Mouse (Mus musculus): ENCODE measurements around the gene Lrrc36.

Lrrc36 gene

DNA sequence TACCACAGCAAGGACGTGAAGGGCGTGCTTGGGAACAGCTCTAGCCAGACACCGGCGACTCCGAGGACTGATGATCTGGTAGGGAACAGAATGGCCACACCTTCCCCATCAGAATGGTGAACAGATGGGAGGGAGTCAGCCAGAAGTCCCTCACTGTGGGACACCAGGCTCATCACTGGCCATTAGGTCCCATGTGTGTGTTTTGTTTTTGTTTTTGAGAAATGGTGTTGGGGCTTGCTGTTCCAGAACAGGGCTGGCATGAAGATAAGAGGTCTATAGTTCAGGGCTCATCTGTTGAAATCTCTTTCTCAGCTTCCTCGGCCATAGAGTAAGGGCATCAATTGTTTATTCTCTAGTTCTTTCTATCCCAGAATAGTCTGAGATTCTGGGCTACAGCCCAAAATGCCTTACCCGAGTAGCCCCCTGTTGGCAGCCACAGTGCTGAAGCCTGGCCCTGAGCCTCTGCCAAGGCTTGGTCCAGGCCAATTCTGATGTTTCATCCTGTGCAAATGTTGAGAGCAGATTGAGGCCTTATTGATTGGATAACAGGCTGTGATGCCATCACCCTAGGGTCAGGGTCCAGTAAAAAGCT is 53.4 kb downstream of the Lrrc36 start:
- DNase-seq (ENCODE audit: low spot score in 2 of 2): no peak

DNA sequence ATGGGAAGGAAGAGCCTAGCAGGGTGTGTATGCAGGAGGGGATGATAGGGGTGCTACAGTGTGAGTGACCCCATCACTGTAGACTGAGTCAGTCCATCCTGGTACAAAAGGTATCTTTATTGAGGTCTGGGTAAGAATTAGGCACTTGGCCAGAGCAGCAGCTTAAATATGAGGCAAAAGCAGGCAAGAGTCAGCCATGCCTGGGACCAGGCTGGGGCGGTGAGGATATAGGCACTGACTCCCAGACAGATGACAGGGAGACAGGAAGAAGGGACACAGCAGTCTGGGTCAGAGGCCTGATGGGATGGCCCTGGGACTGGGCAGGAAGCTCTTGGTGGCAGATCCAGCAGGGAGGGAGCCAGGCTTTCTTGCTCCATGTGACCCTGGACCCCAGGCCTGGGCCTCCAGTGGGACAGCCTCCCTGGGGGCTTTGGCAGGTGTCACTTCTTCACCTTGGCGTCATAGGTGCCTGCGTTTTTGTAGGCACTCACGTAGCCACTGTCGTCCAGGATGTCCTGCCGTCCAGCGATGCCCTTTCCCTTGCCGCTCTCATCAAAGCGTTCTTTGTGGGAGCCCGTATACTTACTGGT is 54.1 kb downstream of the Lrrc36 start:
- no peak for DNase-seq (ENCODE audit: low spot score in 2 of 2)

DNA sequence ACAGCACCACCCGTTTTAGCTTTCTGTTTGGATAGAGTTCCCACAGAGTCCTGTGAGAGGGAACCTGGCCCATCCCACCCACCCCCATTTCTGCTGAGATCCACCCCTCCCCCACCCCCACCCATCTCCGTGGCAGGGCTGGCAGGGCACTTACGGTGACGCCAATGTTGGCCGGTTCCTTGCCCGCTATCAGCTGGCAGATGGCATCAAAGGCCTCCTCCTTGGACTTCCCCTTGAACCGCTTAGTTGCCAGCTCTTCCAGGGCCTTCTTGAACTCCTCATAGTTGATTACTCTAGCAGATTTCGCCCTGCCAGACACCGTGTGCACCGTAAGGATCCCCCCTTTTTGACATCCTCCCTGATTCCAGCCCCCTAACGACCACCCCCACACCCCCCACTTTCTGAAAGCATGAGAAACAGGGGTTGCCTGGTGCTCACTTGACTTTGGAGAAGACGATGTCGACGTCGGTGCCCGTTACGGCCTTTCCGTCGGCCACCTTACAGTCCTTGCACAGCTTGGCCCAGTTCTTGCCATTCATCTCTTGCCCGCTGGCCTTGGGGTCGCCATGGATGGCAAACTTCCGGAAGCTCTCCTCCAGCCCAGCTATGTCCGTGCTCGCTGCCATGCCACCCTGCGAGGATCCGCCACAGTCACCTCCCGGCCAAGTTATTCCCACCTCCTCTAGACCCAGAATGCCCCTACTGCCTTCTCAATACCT is 54.8 kb downstream of the Lrrc36 start:
- no peak for DNase-seq (ENCODE audit: low spot score in 2 of 2)

DNA sequence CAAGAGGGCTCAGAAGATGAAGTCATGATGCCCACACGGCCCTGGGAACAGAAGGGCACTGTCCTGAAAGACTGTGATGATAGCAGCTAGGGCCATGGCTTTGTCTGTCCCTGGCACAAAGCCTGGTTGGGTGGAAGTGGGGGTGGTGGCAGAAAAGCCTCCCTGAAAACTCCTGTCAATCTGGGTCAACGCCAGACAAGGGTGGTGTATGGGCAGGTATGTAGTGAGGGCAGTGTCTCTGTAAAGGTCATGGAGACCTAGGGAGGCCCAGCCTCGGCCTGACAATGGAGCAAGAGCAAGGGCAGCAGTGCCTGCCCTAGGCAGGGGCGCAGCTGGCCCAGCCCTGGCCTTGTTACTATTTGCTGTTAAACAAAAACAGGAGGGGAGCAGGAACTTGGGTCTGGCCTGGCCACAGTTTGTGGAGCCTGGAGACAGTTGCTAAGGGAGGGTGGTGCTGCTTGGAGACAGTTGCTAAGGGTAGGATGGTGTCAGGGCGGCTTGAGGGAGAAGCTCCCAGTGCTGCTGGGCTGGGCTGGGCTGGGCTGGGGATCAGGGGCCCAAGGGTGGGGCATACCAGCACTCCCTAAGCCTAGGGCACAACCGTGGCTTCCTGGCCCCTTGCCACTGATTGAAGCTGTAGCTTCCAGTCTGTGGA is 55.8 kb downstream of the Lrrc36 start:
- peak; percentile 70 to 72 for DNase-seq (ENCODE audit: low spot score in 2 of 2)

DNA sequence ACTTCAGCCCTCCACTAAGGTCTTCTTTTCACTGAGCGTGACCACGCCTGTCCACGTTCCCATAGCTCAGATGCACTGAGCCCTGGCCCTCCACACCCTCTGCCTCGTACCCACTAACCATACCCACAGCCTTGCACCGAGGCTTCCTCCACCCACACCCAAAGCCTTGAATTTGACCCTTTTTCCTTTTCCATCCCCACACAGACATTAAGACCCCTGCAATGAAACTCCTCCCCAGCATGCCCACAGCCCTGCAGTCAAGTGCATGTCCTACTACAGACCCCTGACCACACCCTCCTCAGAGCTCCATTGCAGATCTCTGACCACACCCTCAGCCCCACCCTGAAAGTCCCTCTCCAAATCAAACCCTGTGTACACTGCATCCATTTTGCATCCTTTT is 56.4 kb downstream of the Lrrc36 start:
- DNase-seq (ENCODE audit: low spot score in 2 of 2): no peak

DNA sequence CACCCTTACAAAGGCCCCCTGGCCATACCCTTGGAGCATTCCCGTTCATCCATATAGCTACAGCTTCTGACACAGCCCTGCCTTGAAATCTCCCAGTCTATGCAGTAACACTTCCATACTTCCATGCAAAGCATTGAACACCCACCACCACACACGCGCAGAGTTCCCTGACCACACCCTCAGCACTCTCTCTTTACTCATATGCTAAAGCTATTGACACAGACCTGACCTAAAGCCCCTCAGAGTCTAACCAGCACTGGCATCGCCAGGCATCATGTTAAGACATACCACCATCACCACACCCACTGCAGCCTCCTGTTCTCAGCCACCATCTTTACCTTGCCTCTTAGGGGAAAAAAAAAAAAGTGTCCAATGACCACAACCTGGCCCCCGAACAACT is 56.9 kb downstream of the Lrrc36 start:
- DNase-seq (ENCODE audit: low spot score in 2 of 2): no peak

DNA sequence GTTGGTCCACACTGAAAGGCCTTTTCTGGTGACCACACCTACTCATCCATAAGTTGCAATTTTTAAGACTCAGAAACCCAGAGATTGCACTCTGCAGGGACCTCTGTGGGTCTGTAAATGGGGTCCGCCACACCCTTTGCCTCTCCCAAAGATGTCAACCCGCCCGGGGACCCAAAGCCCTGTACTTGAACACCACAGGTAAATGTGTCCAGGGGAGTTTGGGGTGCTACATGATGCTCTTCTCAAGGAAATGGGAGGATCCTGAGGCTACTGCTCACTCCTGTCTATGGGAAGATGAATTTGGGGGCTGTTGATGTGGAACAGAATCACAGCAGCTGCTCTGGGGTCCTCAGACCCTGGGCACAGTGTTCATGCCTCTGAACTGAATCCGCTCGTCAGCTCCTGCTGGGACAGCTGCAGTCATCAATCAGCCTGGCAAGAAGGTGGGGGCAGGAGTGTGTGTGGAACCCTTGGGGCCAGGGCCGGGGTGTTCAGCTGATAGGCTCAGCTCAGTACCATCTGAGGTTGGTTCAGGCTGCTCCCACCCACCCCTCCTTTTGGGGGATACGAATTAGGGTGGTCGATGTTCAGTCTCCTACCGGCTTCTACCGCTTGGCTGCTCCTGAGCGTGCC is 57.4 kb downstream of the Lrrc36 start:
- DNase-seq (ENCODE audit: low spot score in 2 of 2): no peak

DNA sequence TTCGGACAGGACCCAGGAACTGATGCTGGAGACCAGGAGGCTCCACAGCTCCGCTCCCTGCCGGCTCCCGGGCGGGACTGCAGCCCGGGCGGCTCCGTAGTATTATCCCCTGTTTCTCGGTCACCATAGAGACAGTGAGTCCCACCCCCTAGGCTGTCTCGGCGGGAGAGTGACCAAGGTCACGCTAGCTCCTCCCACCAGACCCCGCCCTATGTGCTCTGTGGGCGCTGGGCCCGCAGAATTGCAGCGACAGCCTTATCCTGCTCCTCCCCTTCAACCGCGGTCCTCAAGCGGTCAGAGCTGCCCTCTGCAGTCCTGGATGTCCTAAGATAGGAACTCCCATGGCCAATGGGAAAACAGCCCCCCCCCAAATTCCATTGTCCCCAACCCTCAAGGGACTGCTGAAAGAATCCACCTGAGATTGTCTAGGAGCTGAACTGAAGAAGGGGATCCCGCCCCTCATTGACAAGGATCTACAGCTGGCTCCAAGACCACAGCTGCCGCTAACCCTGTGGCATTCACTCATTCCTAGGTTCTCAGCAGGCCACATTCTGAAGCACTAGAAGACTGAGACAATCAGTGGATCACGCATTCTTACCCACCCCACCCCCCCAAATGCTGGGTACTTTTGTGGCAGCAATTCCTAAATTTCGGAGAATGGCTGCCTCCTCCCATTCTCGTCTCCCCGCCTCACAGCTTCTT is 58.1 kb downstream of the Lrrc36 start, which contains the start of gene Tppp3:
TSS of gene Tppp3 (minus strand) at position 213 of the 702 bp plus-strand sequence.
- DNase-seq (ENCODE audit: low spot score in 2 of 2): peak; percentile 97 to 98

DNA sequence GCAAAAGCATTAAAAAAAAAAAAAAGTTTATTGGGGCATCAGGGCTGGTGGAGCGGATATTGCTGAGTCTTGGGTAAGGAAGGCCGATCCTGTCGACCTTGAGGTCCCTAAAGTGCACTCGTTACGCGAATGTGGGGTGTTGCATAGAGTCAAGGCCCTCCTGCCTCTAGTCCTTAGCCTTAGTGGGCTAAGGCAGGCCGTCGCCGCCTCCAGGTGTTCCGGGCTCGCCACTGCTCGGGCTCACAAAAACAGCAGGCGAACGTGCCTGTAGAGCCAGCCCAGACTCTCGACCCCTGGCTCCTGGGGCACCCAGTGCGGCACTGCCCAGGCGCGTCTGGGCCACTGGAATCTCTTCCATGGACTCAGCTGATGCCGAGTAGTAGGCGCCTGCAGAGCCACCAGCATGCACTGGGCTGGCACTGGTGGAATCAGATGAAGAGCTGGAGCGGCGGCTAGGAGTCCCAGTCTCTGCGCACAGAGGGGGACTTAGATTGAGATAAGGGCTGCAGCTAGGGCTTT is 59.1 kb downstream of the Lrrc36 start:
- no peak for DNase-seq (ENCODE audit: low spot score in 2 of 2)

DNA sequence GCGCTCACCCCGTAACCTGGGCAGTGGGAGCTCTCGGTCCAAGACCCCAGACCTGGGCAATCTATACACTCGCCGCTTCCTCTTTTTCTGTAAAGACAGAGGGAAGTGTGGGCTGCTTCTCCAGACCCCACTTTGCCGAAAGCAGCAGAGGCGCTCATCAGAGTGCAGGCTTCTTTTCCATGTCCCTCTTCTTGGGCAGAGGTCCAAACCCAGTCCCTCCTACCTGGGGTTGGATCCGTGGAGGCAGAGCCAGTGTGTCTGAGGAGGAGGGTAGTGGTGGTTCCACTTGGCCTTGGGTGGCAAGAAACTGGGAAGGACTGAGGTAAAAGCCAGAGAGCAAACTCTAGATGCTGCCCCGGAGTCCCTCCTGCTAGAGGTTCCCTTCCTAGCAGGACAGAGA is 59.6 kb downstream of the Lrrc36 start:
- no peak for DNase-seq (ENCODE audit: low spot score in 2 of 2)

DNA sequence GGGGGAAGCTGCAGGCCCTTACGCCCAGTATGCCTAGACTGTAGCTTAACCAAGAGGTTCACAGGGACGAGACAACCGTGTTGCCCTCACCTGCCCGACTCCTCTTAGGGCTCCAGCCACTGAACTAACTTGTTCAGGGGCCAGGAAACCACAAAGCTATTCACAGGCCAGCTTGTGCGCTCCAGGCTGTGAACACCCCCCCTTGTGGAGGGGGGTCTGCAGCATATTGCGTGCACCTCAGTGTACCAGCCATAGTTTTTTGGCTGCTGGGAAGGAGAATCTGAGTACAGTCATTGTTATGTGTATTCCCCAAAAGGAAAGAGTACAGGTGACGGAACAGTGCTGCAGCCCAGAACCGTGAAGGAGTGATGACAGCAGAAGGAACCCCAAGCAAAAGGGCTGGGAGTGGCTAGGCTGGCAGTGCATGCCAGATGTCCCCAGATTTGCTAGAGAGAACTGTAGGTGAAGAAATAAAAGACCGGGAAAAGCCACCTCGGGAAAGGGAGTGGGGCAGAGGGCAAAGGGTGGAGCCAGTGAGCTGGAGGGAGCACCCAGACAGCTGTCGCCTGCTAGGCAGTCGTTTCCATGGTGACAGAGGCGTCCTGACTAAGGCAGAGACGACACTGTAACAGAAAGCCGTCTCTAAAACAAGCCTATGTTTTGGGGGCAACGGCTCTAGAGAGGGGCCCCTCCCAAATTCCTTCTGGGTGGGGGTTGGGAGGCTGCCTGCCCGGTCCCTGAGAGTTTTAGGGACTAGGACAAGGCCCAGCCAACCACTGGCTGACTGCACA is 60.6 kb downstream of the Lrrc36 start:
- peak; percentile 73 to 75 for DNase-seq (ENCODE audit: low spot score in 2 of 2)

DNA sequence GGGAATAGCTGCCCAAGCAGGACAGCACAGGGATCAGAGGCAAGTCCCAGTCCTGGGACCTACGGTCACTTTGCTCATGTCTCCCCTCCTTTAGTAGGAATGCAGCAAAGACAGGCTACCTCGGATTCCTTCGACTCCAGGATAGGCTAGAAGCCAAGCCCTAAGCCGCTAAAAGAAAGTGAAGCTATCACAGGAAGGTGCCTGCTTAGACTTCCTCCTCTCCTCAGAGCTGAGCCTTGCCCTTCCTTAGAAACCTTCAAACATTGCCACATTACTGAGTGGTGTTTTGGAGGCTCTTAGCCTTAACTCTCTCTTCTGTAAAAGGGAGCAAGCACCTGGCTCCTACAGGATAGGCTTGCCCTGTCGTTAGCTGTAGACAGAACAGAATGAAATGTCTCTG is 61.3 kb downstream of the Lrrc36 start:
- no peak for DNase-seq (ENCODE audit: low spot score in 2 of 2)

DNA sequence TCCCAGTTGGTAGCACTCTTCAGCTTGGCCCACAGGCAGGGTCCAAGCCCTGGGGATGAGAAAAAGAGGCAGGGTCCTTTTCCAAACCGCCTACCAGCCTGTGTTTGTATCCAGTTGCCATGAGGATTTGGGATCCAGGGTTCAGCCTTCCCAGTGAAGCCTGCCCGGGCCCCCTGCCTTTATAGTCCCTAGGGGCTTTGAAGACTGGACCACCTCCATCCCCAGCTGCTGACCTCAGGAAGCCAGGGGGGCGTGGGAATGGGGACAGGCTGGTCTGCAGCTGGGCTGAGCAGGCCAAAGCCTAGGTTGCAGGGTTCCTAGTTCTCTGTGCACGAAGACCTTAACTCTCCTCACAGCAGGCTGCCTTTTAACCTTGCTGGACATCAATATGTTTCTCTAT is 61.9 kb downstream of the Lrrc36 start:
- peak; percentile 81 for DNase-seq (ENCODE audit: low spot score in 2 of 2)

DNA sequence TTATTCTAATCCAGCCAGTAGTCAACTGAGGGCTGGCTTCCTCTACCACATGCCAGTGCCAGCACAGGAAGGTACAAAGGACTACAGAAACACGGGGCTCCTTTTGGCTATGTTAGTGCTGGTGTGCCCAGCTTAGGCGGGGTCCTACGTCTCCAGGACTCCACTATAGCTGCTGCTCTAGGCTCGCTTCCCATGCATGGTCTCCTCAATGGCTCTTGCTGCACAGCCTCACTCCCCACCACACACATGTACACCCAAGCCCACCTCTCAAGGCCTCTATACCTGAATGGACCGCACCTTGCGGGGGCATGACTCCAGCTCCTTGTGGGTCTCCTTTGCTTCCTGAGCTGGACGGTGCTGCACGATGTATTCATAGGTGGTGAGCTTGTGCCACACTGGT is 62.4 kb downstream of the Lrrc36 start:
- DNase-seq (ENCODE audit: low spot score in 2 of 2): no peak

DNA sequence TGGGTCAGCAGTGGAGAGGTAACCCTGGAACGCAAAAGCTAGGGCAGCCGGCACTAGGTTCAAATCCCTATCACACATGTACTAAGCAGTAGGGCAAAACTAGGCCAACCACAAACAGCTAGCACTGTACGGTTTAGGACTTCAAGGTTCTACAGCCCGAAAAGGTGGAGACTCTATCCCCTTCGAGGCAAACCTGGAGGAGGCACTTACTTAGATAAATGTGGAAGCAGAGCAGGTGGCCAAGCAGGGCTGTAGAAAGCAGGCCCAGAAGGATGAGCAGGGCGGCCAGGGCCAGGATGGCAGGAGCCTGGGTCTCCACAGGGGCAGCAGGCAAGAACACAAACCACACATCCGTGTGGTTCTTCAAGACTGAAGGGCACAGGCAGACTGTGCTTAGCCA is 62.8 kb downstream of the Lrrc36 start:
- no peak for DNase-seq (ENCODE audit: low spot score in 2 of 2)

DNA sequence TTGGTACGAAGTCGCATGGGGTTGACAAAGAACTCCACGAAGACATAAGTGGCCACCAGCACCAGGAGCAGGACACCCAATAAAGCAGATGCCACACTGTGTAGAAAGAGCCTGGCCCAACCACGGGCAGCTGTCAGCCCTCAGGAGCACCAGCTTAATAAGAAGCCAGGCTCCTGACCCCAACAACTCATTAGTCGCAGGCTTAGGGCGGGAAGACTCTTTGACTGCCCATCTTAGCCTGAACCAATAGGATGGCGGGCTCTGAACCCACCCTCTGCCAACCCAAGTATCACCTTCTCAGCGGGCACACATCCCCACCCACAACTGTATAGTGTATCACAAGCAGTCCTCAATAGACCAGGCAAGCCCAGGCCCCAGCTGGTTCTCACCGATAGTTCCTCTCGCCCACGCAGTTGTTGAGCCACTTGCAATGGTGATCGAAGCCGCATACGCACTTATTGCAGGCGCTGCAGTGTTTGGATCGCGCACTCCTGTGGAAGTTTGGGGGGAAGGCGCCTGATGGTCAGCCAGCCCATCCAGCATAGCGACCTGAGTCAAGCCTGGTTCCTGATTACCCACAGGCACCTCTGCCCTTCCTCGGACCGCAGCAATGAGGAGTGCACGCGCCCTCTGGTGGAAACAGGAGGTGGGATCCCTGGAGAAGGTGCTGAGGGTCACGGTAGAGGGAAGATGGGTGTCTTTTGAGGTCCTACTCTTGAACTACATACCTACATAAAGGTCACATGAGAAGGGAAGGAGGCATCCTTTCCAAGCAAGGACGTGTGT is 63.5 kb downstream of the Lrrc36 start:
- peak in 1 of 2 experiments; percentile 66 for DNase-seq (ENCODE audit: low spot score in 2 of 2)

DNA sequence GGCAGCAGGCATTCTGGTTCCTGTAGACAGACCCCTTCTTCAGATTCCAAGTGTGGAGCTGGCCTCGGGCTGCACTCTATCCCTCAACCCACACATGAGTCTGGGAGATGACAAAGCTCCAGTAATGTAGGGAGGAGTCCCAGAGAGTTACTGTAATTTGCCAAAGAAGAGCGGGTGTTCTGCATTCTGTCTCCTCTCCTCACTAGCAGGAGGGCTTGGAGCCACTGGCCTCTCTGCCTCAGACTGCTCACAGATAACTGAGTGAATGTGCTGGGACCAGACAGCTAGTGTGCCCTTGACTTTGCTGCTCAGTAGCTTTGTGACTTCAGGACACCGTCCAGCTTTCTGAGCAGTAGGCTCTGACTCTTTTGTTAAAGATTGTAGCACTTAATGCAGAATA is 64.4 kb downstream of the Lrrc36 start:
- DNase-seq (ENCODE audit: low spot score in 2 of 2): no peak

DNA sequence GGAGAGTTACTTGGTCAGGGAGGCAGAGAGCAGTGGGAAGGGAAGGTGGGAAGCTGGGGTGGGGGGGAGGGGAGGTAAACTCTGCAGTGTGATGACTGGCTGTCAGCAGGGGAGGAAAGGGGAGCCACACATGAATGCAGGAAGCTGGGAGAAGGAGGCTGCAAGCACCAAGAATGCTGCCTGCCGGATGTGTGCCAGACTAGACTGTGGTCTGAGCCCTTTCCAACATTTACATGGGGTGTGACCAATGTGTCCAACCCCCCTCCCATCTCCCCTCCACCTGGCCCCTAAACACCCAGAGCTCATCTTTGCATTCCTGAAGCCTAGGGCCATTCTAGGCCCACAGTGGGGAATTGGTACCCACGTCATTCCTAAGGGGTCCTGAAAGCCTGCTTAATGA is 67.6 kb downstream of the Lrrc36 start:
- no peak for DNase-seq (ENCODE audit: low spot score in 2 of 2)

DNA sequence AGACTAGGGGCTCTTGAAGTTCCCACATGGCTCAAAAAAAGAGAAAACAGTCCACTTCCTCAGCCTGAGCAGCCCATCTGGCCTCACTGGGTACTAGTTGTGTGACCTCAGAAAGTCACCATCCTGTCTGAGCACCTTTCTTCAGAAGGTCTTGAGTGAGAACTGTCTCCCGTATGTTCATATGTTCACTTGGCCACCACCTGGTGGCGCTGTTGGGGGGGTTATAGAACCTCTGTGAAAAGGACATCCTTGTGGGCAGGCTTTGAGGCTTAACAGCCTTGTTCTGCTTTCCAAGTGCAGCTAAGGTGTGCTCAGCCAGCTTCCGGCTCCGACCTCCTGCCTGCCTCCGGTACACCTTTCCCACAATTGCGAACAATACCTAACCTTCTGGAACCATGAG is 68.1 kb downstream of the Lrrc36 start:
- no peak for DNase-seq (ENCODE audit: low spot score in 2 of 2)

DNA sequence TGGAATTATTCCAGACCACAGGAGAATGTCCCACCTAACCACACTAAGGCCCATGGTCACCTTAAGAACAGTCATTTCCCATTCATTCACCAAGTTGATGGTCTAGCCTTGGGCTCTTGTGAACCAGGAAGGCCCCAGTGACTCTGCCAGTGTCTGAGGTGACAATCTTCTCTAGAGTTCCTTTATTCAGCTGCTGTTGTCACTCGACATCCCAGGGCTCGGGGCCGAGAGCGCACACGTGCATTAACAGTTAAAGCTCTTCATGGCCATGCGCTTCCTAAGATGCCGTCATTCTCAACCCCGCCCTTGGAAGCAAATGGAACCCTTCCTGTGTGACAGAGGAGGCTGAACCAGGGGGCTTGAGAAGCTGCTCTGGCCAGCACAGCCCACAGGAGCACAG is 68.8 kb downstream of the Lrrc36 start:
- no peak for DNase-seq (ENCODE audit: low spot score in 2 of 2)

Measured in heart, adult 9 months (tissue).